Mouse (Mus musculus): Measurements from ENCODE around the gene Peli2.

DNA sequence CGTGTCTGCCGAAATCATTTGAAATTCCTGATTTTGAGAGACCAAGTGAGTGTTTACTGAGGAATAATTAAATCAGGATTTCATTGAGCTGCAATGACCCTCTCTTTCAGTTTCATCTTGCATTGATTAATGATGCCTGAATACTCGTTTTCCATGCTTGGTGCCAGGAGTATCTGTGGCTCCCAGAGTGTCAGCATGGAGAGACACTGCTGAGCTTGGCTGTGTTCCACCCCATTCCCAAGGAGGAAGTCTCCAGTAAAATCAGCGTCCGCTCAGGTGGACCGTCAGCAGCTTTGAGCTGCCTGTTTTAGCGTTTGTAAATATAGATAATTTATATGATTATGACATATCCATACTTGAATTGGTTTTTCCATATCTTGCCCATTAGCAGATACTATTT, 137.1 kb downstream of the Peli2 start:
- TF ChIP-seq POLR2A (IDR thresholded peaks at IDR 0.05; ENCODE audit: insufficient read depth, low read depth, low read length) (no peak), CTCF (IDR thresholded peaks at IDR 0.05) (no peak), EP300 (IDR thresholded peaks at IDR 0.05; ENCODE audit: insufficient read depth, low read depth, low read length) (no peak)

Measured in heart, adult 2 months (tissue).